Mouse (Mus musculus) midbrain, embryonic 10.5 days (tissue): ENCODE measurements around the gene Atf3. TPM values are rescaled to one million over a fixed set of nuclear protein-coding genes. Genes with fewer than 3 reads are reported as not detected.

Experiments
- DNase-seq: peaks from one replicate; pipeline ENCODE4 v3.0.0-alpha.2; 2017; ENCODE audit warnings: low spot score
- H3K27ac ChIP-seq: fragments of 300-500 bp; sonication (generic); replicated peaks from 2 replicates; pipeline ENCODE4 v1.5.1; 2016; ENCODE audit warnings: mild to moderate bottlenecking
- H3K27me3 ChIP-seq: fragments of 300-500 bp; sonication (generic); 2 replicates; pipeline ENCODE4 v1.6.1; 2016; ENCODE audit warnings: low read depth, mild to moderate bottlenecking; ENCODE audit not compliant: poor library complexity, severe bottlenecking
- H3K36me3 ChIP-seq: fragments of 300-500 bp; sonication (generic); 2 replicates; pipeline ENCODE4 v1.6.1; 2016; ENCODE audit warnings: mild to moderate bottlenecking, moderate library complexity
- H3K4me1 ChIP-seq: fragments of 300-500 bp; sonication (generic); 2 replicates; pipeline ENCODE4 v1.6.1; 2016
- H3K4me3 ChIP-seq: fragments of 300-500 bp; sonication (generic); 2 replicates; pipeline ENCODE4 v1.5.1; 2016; ENCODE audit warnings: mild to moderate bottlenecking, moderate library complexity
- H3K9me3 ChIP-seq: fragments of 300-500 bp; sonication (generic); replicated peaks from 2 replicates; pipeline ENCODE4 v1.6.1; 2016; ENCODE audit warnings: mild to moderate bottlenecking
- WGBS: fragments of 180-500 bp; shearing (Covaris S2); methylation state at CpG from one replicate; pipeline ENCODE4 v1.1.7; 2016; 5-methylcytosine and 5-hydroxymethylcytosine counted together
- polyA plus RNA-seq: library from polyadenylated mRNA; unstranded; fragments of >200 nt; fragmentation: Nextera tagmentation; extraction: Ambion mirVana; gene quantifications from 2 replicates; pipeline ENCODE4 v1.2.1, GENCODE M21; 2016

Gene Atf3
- polyA plus RNA-seq, 1 experiment from 2014 or later: 5.5 TPM

GRCm38 (mm10) chr1:191125811-191126638, 91.8 kb downstream of the Atf3 start:
- H3K9me3 ChIP-seq: peaks cover 13% of the 10 kb centered on the region
- H3K27me3 ChIP-seq: peaks cover 25% of the 10 kb centered on the region
- no peaks in the 10 kb centered on the region for H3K36me3 ChIP-seq
- H3K4me1 ChIP-seq: peaks cover 16% of the 10 kb centered on the region
- 19% methylated on average over 38 of the region's 38 CpGs for WGBS
- peak overlapping the region; percentile 47 for H3K4me3 ChIP-seq
- DNase-seq: peak; percentile 78
- peak overlapping the region; percentile 24; the same call in 1 of the 2 replicates for H3K27ac ChIP-seq

DNA sequence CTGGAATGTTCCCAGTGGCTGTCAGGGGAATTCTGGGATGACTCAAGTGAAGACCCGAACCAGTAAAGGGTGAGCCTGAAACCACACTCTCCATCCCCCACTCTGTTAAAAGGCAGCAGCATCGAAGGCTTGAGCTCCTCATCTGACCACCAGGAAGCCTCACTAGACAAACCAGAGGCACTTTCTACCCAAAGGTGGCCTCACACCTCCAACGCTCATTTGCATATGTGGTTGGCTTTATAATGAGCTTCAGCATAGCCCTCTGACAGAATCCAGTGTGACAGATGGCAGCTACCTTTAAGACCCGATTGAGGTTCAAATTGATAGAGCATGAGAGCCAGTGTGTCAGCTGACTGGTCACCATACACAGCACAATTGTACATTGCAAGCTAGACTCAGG, 93.6 kb downstream of the Atf3 start:
- H3K4me3 ChIP-seq: no peak overlapping the region
- 69% methylated on average over 4 of the region's 4 CpGs for WGBS

GRCm38 (mm10) chr1:191123696-191124095, 94.1 kb downstream of the Atf3 start:
- 82% methylated on average over 2 of the region's 2 CpGs for WGBS
- DNase-seq: no peak
- H3K4me1 ChIP-seq: peaks cover 16% of the 10 kb centered on the region

More for the DNA sequence above, 93.6 kb downstream of the Atf3 start:
- H3K27me3 ChIP-seq: peaks cover 25% of the 10 kb centered on the region
- peaks cover 16% of the 10 kb centered on the region for H3K4me1 ChIP-seq
- DNase-seq: no peak
- H3K27ac ChIP-seq: no peak overlapping the region
- H3K36me3 ChIP-seq: no peaks in the 10 kb centered on the region
- peaks cover 2% of the 10 kb centered on the region for H3K9me3 ChIP-seq

DNA sequence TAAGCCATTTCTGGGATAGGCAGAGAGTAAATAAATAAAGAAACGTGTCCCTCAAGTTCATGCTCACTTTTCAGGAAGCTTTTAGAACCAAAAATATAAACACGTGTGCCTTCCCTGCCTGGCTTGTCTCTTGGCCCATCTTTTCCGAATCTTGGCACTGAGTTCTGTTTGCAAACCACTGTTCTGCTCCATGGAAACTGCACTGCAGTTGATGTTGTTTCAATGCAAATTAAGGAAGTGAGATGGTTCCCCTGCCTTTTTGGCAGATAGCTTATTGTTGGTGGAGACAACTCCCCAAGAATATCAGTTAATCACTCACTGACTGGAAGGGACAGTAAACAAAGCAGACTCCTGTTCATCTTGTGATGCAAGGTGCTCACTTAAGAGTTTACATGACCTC, 95.1 kb downstream of the Atf3 start:
- no peaks in the 10 kb centered on the region for H3K9me3 ChIP-seq
- H3K4me3 ChIP-seq: no peak overlapping the region
- no peaks in the 10 kb centered on the region for H3K36me3 ChIP-seq
- H3K27ac ChIP-seq: no peak overlapping the region
- peaks cover 16% of the 10 kb centered on the region for H3K4me1 ChIP-seq
- peaks cover 25% of the 10 kb centered on the region for H3K27me3 ChIP-seq
- no peak for DNase-seq
- 85% methylated on average over 3 of the region's 3 CpGs for WGBS

More at GRCm38 (mm10) chr1:191123696-191124095, 94.1 kb downstream of the Atf3 start:
- Histone ChIP-seq H3K36me3 (no peaks in the 10 kb centered on the region), H3K27me3 (peaks cover 25% of the 10 kb centered on the region), H3K4me3 (no peak overlapping the region), H3K9me3 (no peaks in the 10 kb centered on the region), H3K27ac (no peak overlapping the region)

Other genes with a start within 250 kb of the Atf3 start
- gene Vash2, start 238.7 kb downstream of the Atf3 start, polyA plus RNA-seq: 33.1 and 44.4 TPM in 2 replicates
- gene Flvcr1, start 191.9 kb downstream of the Atf3 start, polyA plus RNA-seq: 8.3 and 8.6 TPM in 2 replicates
- not detected in 2 replicates for gene Spata45, start 181.4 kb downstream of the Atf3 start, polyA plus RNA-seq
- gene Tatdn3, start 155.1 kb downstream of the Atf3 start, polyA plus RNA-seq: 10.4 and 11.1 TPM in 2 replicates
- gene Nsl1, start 155.0 kb downstream of the Atf3 start, polyA plus RNA-seq: 34.9 and 35.9 TPM in 2 replicates
- gene Batf3, start 120.2 kb downstream of the Atf3 start, polyA plus RNA-seq: 3.7 and 4.1 TPM in 2 replicates
- not detected in 2 replicates for gene Fam71a, start 53.2 kb downstream of the Atf3 start, polyA plus RNA-seq
- 49.4 and 63.5 TPM in 2 replicates for gene Nenf, start 100.2 kb upstream of the Atf3 start, polyA plus RNA-seq
- gene Tmem206, start 107.9 kb upstream of the Atf3 start, polyA plus RNA-seq: 32.3 and 34.9 TPM in 2 replicates
- gene Ppp2r5a, start 185.2 kb upstream of the Atf3 start, polyA plus RNA-seq: 8.5 and 11.8 TPM in 2 replicates